Mouse (Mus musculus) embryo, embryonic 9.5 days (tissue): ENCODE measurements at regions not wholly inside any gene's neighbourhood (a gene's known extent, or its start where the extent isn't known, plus 50 kb on each side); places are given as distances from the start of the nearest gene placed in this dataset.

Source experiments
- DNase-seq: peaks from one replicate; pipeline ENCODE4 v3.0.0-alpha.2; 2017; ENCODE audit errors: extremely low spot score

GRCm38 (mm10) chr10:97248522-97248921 lies 230.9 kb upstream of the Dcn start:
- no peak for DNase-seq

GRCm38 (mm10) chr10:97249760-97250159 lies 229.6 kb upstream of the Dcn start:
- DNase-seq = no peak

- DNase-seq = no peak
These were observed 229.2 kb upstream of the Dcn start for GRCm38 (mm10) chr10:97250167-97250566.

- peak; percentile 9 for DNase-seq
These were observed 213.4 kb upstream of the Dcn start for GRCm38 (mm10) chr10:97265959-97266517.

- no peak for DNase-seq
These were observed 197.0 kb upstream of the Dcn start for GRCm38 (mm10) chr10:97282416-97282815.

GRCm38 (mm10) chr10:97282841-97283496 lies 196.4 kb upstream of the Dcn start:
- DNase-seq = no peak

GRCm38 (mm10) chr10:97304791-97305355 lies 174.5 kb upstream of the Dcn start:
- no peak for DNase-seq

GRCm38 (mm10) chr10:97309580-97309979 lies 169.8 kb upstream of the Dcn start:
- DNase-seq = no peak

- no peak for DNase-seq
These were observed 166.9 kb upstream of the Dcn start for GRCm38 (mm10) chr10:97312509-97312908.

GRCm38 (mm10) chr10:97312978-97313377 lies 166.4 kb upstream of the Dcn start:
- DNase-seq = peak; percentile 91

- peak; percentile 83 for DNase-seq
These were observed 166.0 kb upstream of the Dcn start for GRCm38 (mm10) chr10:97313407-97313901.

- DNase-seq = no peak
These were observed 146.8 kb upstream of the Dcn start for GRCm38 (mm10) chr10:97332639-97333038.

- DNase-seq = no peak
These were observed 145.4 kb upstream of the Dcn start for GRCm38 (mm10) chr10:97334044-97334443.

GRCm38 (mm10) chr10:97334606-97335150 lies 144.7 kb upstream of the Dcn start:
- no peak for DNase-seq

GRCm38 (mm10) chr10:97338033-97338692 lies 141.2 kb upstream of the Dcn start:
- DNase-seq = no peak

- DNase-seq = peak; percentile 24
These were observed 139.3 kb upstream of the Dcn start for GRCm38 (mm10) chr10:97339866-97340706.

GRCm38 (mm10) chr10:97345347-97345746 lies 134.1 kb upstream of the Dcn start:
- peak; percentile 71 for DNase-seq

- no peak for DNase-seq
These were observed 132.5 kb upstream of the Dcn start for GRCm38 (mm10) chr10:97346949-97347348.

GRCm38 (mm10) chr10:97368625-97369024 lies 110.8 kb upstream of the Dcn start:
- no peak for DNase-seq

GRCm38 (mm10) chr10:97375824-97376223 lies 103.6 kb upstream of the Dcn start:
- peak; percentile 49 for DNase-seq

- no peak for DNase-seq
These were observed 103.0 kb upstream of the Dcn start for GRCm38 (mm10) chr10:97376376-97376775.
